Mouse (Mus musculus): ENCODE data around the gene Tfip11.

GRCm38 (mm10) chr5:112370236-112370813 is 44.2 kb downstream of the Tfip11 start:
- TF ChIP-seq CTCF (IDR thresholded peaks at IDR 0.05) (no peak), POLR2A (IDR thresholded peaks at IDR 0.05; ENCODE audit: insufficient read depth, low read depth, low read length) (no peak), EP300 (IDR thresholded peaks at IDR 0.05; ENCODE audit: insufficient read depth, low read depth, low read length) (no peak)

All from heart, adult 2 months (tissue).